Mouse (Mus musculus): ENCODE results near the gene Cyp2j5.

DNA sequence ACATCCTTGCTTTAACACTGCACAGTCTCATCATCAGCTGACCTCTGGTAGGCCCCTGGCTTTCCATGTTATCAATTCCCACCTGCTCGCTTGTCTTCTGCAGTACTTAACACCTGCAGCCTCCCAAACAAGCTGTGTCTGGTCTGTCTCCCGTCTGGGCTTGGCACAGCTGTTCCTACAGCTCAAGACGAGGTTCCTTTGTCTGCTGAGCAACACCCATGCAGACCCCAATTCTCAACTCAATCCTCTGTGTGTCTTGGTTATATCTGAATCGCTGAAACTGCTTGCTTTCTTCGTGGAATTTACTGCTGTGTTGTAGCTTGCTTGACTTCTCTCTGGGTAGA lies 34.2 kb upstream of the Cyp2j5 start:
- TF ChIP-seq CTCF (IDR thresholded peaks at IDR 0.05; ENCODE audit: borderline replicate concordance, control insufficient read depth, extremely low read depth, insufficient read depth, low read length, poor library complexity) (no peak), POLR2A (IDR thresholded peaks at IDR 0.05; ENCODE audit: control insufficient read depth, extremely low read depth, insufficient read depth, low read length, poor library complexity) (no peak)

All from thymus, adult 2 months (tissue).